Mouse (Mus musculus) layer of hippocampus, adult 11-12 months (tissue): Measurements from ENCODE around the gene Cdyl.
A peak's percentile ranks its signal among the peaks of the same experiment; 100 is the strongest.

Experiments used
- DNase-seq: peaks from one replicate; pipeline ENCODE4 v3.0.0; 2022; ENCODE audit warnings: low spot score

Gene Cdyl

GRCm38 (mm10) chr13:35840102-35840501, 180.5 kb downstream of the Cdyl start:
- no peak for DNase-seq

- DNase-seq: no peak
Observed at GRCm38 (mm10) chr13:35843383-35843782, 183.8 kb downstream of the Cdyl start.

- DNase-seq: no peak
Observed at GRCm38 (mm10) chr13:35845306-35845705, 185.7 kb downstream of the Cdyl start.

GRCm38 (mm10) chr13:35848694-35849093, 189.1 kb downstream of the Cdyl start:
- DNase-seq: no peak

- DNase-seq: no peak
Observed at GRCm38 (mm10) chr13:35851581-35851980, 191.9 kb downstream of the Cdyl start.

- no peak for DNase-seq
Observed at GRCm38 (mm10) chr13:35852851-35853575, 193.4 kb downstream of the Cdyl start.

- no peak for DNase-seq
Observed at GRCm38 (mm10) chr13:35857486-35857885, 197.9 kb downstream of the Cdyl start.

GRCm38 (mm10) chr13:35860916-35861315, 201.3 kb downstream of the Cdyl start:
- no peak for DNase-seq

GRCm38 (mm10) chr13:35870659-35871058, 211.0 kb downstream of the Cdyl start:
- no peak for DNase-seq

- DNase-seq: no peak
Observed at GRCm38 (mm10) chr13:35871107-35871506, 211.5 kb downstream of the Cdyl start.

GRCm38 (mm10) chr13:35875396-35875795, 215.8 kb downstream of the Cdyl start:
- DNase-seq: no peak

GRCm38 (mm10) chr13:35878282-35878681, 218.6 kb downstream of the Cdyl start:
- no peak for DNase-seq

GRCm38 (mm10) chr13:35879068-35879467, 219.4 kb downstream of the Cdyl start:
- DNase-seq: no peak

- no peak for DNase-seq
Observed at GRCm38 (mm10) chr13:35879519-35879918, 219.9 kb downstream of the Cdyl start.

GRCm38 (mm10) chr13:35880555-35881046, 221.0 kb downstream of the Cdyl start:
- DNase-seq: no peak

GRCm38 (mm10) chr13:35886121-35886725, 226.6 kb downstream of the Cdyl start:
- DNase-seq: peak; percentile 32

GRCm38 (mm10) chr13:35892866-35893265, 233.2 kb downstream of the Cdyl start:
- DNase-seq: no peak

- DNase-seq: no peak
Observed at GRCm38 (mm10) chr13:35905378-35905777, 245.7 kb downstream of the Cdyl start.

GRCm38 (mm10) chr13:35905879-35906481, 246.3 kb downstream of the Cdyl start, which contains the start of gene Rpp40:
Gene Rpp40, minus strand, starts transcription at chr13:35906359.
- DNase-seq: peak; percentile 93

- DNase-seq: no peak
Observed at GRCm38 (mm10) chr13:35911476-35911875, 251.8 kb downstream of the Cdyl start.
